Mouse (Mus musculus) G1E (cell line): ENCODE data around the gene Amotl2.

Experiments used
- CTCF ChIP-seq: IDR thresholded peaks from 2 replicates; pipeline ENCODE4 v1.5.1; 2012; ENCODE audit warnings: low read depth, low read length, inconsistent platforms, mixed read lengths
- GATA1 ChIP-seq: IDR thresholded peaks from 2 replicates; pipeline ENCODE4 v1.6.1; 2012; ENCODE audit warnings: borderline replicate concordance, low read length, inconsistent platforms, mixed read lengths
- GATA2 ChIP-seq: IDR thresholded peaks from 2 replicates; pipeline ENCODE4 v1.6.1; 2012; ENCODE audit warnings: low read depth, low read length, inconsistent platforms, borderline replicate concordance
- POLR2AphosphoS5 ChIP-seq: IDR thresholded peaks from 2 replicates; pipeline ENCODE4 v1.6.1; 2012; ENCODE audit warnings: low read depth, low read length, inconsistent platforms; ENCODE audit not compliant: insufficient replicate concordance
- TAL1 ChIP-seq: conservative IDR thresholded peaks from 2 replicates; pipeline ENCODE4 v1.6.1; 2012; ENCODE audit warnings: low read depth, low read length, inconsistent platforms, mixed read lengths

DNA sequence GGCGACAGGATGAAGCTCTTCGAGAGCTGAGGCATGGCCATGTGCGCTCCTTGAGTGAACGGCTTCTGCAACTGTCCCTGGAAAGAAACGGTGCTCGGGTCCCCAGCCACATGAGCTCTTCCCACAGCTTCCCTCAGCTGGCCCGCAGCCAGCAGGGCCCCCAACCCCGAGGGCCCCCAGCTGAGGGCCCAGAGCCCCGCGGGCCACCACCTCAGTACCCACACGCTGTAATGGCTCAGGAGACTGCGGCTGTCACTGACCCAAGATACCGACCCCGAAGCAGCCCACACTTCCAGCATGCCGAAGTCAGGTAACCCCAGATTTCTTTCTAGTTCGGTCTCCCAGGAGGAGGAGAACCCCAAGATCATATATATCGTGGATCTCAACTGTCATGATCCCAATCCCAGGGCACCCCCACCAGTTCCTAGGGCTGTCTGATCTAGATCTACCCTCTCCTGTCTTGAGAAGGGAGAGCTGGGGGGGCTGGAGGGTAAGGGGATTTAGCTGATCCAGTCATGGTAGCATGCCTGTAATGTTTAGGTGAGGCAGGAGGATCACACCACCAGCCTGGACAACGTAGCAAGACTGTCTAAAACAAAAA, 4.2 kb downstream of the Amotl2 start:
- TF ChIP-seq GATA1: no peak
- no peak for TF ChIP-seq CTCF
- TF ChIP-seq POLR2AphosphoS5: no peak
- TF ChIP-seq TAL1: no peak
- no peak for TF ChIP-seq GATA2
